Mouse (Mus musculus) B cell, adult 2 months (primary cell): ENCODE data around the gene Gm48552.
A peak's percentile ranks its signal among the peaks of the same experiment; 100 is the strongest.

Experiments
- DNase-seq, 2 experiments: peaks; one replicate each; pipeline ENCODE4 v3.0.0; 2022

The Gm48552 gene

DNA sequence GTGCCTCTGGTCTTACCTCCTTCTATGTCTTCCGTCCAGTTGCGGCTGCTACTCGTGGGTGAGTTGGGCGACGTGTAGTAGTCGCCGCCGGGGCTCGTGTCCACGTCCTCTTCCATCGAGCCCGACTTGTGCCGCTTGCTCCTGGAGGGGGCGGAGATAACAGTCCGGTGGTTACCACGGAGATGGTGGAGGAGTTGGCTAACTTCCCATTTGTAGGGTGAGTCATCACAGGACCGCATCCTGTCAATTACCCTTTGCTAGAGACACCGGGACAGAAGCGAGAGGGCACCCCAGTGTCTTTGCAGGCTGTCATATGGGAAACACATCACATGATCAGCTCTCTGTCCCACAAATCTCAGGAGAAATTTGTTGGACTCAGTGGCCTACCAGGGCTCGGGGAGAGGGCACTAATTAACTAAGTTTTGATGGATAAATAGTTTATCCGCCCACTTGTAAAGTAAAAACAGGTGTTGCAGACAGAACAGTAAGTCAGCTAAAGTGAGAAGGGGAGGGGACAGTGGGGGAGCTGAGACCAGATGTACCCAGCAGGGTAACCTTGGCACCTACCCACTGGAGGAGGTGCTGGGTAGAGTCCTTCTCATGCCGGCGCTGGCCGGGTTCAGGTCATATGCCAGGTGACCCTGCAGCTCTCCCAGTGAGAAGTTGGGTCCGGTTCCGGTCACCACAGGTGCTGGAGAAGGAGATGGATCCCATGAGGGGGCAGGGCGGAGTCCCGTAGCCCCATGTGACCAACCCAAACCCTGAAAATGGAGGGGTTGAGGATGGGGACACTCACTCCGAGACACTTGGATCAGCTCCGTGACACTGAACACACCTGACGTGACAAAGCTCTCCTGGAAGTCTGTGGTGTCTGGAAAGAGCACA, 19.0 kb downstream of the Gm48552 start:
- peak; percentile 72 to 76 for DNase-seq

DNA sequence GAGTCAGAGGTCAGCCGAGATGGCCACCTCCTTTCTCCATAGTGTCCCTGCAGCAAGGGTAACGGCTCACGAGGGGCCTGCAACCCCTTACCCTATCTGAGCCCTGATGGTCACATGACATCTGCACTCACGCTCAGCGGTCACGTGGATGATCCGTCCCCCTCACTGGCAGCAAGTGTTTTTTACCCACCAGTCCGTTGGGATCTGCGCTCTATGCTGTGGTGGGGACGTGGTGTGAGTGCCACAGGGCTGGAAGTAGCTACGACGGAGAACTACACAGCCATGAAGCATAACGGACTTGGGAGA, 19.6 kb downstream of the Gm48552 start:
- no peak for DNase-seq

DNA sequence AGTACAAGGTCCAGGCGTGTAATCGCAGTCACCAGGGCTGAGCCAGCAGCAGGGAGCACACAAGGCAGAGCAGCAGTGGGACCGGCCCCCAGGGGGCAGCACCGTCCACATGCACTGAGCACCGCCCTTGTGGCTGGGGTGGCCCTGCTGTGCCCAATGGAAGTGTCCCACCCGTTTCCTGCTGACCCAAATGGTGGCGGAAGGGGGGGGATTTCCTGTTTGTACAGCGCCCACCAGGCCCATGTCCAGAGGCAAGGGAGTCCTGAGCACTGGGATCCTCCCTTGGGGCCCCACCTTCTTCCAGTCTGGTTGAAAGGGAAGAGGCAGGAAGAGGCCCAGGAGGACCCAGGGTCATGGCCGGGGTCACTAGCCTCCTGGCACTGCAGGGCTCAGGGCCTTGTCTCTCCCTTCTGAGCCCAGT, 20.1 kb downstream of the Gm48552 start:
- DNase-seq, result peak; percentile 82 to 84

DNA sequence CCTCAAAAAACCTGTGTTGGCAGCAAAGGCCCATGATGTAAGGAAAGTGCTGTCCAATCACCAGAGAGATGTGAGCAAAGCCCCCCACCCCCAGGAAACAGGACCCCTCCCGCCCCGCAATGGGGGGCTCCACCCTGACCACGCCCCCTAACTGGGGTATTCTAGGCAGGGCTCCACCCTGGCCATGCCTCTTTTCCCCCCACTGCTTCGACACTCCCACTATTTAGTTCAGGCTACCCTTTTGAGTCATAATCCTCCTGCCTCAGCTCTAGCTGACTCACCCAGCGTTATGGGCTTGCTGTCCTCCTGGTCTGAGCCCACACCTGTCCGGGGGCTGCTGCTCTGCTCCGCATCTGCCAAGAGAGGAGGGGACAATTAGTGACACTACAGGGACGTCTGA, 20.5 kb downstream of the Gm48552 start:
- no peak for DNase-seq

DNA sequence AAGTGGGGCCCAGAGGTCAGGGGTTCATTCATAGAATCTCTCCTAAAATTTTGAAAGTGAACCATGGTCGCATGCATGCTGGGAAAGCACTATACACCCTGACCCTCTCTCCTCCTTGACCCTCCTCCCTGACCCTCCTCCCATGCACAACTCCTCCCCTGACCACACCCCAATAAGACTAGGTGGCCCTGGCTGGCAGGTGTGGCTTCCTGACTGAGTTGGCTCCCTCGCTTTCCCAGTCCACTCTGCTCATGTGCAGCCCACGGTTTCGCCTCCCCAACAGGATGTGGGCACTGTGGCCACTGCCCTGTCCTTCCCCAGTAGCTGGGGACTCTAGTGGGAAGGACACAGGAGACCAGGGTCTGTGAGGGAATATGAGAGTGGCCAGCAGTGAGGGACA, 21.5 kb downstream of the Gm48552 start:
- no peak for DNase-seq

DNA sequence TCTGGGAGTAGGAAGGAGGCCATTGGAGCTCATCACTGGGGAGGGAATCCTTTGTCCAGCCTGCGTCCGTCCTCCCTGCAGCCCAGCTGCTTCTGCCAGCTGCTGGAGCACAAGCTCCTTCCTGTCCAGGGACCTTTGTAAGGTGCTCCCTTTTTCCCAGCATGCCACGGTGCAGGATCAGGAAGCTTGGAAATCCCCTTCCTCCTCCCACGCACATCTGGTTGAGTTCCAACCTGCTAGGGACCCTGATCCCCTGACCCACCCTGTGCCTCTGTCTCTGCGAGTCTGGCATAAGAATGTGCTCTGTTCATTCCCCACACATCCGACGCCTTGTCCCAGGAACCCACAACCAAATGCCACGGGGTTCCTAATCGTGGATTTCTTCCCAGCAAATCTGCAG, 22.2 kb downstream of the Gm48552 start:
- DNase-seq, result no peak

DNA sequence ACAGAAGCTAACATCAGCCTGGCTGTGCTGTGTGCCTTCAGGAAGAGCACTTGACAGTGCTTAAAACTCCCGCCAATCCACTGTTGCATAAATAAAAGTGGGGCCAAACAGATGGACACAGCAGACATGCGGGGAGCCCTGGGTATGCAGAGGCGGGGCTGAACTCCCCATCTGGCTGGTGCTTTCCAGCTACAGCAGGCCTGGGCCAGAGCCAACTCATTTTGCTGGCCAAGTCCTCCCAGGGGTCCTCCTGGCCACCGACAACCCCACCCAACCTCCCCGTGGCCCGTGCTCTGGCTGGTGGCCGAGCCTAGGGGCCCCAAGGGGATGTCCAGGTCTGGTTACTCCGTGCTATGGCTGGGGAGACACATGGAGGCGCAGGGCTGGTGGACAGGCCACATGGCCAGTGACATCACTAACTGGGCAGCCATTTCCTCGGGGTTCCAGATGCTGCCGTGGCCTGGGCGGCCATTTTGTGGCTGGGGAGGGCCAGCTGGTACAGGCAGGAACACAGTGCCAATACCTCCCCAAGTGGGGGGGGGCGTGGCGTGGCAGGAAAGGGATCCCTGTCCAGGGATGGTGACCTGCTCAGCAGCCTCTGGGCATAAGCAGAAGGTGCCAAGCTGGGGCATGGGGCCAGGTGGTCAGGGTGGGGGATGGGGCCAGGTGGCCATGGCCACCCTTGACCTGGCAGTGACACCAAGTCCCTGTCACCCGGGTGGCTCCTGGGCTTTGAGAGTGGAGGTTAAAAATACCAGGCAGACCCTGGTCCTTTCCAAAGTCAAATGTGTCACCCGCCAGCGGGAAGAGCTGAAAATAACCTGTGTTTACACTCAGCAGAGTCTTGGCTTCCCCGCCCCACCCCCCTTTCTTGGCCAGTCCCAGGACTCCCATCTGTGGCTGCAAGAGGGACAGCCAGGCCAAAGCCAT, 22.9 kb downstream of the Gm48552 start:
- no peak for DNase-seq

DNA sequence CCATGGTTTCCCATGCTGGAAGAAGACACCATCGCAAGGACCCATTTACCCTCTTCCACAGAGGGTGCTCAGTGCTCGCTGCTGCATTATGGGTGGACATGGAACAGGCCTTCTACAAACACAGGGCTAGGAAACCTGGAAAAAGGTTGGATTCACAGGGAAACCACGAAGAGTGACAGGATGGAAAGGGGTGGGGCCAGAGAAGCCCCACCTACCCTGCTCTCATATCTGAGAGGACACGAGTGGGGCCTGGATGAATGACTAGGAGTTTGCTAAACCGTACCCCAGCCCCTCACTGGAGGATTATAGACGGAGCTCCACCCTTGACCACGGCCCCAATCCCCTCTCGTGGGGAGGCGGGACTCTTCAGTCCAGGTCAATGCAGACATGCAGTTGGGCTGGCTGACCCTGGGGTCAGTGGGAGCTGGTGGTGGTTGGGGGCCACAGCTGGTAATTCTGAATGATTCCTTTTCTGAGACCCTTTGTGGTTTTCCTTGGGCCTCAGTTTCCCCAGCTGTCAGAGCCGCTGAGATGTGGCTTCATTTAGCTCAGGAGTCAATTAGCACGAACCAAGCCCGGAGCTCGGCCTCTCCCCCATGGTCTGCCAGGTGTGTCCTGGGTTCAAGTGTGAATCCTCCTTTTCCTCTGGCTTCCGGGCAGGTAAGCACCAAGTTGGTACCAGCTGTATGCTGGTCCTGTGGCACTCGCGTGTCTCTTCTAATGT, 23.9 kb downstream of the Gm48552 start:
- DNase-seq, result no peak

DNA sequence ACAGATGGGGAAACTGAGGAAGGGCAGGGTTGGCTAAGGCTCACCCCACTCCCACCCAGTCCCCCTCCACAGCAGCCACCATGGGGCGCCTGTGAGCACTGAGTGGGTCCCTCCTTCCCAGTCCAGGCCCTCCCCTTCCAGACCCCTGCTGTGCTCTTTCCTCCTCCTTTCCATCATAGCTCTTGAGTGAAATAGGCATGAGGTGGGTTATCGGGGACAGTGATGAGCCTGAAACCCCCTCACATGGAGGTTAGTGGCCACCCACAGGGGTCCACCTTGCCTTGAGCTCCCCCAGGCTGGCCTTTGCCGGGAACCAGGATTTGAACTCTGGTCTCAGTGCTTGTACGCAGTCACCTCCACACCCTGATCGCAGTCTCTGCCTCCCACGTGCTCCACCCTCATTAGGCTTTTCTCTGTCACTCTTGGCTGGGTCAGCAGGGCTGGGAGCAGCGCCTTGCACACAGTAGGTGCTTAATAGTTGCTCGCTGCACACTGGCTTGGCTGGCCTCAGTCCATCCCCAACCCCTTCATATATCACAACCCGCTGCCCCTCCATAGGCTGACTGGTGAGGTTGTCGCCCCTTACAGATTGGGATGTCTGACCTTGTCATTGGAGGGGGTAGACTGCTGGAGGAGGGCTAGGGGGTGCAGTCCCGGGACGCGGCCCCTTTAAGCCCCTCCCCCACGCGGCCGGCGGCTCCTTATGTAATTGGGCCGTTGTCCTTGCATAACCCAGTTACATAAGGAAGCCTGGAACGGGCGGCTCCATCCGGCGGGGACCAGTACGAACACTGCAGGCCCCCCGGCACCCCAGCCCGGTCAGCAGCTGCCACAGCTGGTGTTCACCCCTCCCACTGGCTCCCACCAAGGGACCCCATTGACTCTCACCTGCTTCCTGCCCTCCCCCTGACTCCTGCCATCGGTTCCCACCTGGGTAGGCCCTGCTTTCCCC, 24.8 kb downstream of the Gm48552 start:
- DNase-seq, result no peak

DNA sequence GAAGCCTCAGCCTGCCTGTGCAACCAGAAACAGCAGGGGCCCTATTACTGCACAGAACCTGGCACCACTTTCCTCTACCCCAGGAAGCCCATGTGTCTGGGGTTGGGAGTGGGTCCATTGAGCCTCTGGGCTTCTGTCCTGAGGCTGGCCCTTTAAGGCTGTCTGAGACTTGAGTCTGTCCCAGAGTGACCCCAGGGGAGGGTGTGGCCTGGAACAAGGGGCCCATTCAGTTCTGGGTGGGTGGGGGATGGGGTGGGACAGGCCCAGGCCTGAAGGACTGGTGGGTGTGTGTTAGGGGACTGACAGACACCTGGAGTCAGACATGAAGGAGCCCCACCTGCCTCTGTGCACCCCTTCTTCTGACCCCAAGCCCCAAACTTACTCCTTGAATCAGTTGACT, 25.9 kb downstream of the Gm48552 start:
- no peak for DNase-seq

DNA sequence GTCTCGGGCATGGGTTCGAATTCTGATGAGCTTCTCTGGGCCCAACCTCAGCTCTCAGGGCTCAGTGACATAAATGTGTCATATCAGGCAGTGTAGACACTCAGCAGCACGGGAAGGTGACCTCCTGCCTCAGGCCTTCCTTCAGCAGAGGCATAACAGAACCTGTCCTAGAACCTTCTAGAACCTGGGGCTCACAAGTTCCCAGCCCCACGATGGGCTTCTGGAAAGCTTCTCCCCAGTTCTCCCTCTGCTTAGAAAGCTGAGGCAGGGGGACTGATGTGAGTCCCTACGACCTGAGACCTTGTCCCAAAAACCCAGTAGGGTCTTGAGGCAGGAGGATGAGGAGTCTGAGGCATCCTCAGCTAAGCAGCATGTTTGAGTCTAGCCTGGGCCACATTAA, 26.3 kb downstream of the Gm48552 start:
- no peak for DNase-seq

DNA sequence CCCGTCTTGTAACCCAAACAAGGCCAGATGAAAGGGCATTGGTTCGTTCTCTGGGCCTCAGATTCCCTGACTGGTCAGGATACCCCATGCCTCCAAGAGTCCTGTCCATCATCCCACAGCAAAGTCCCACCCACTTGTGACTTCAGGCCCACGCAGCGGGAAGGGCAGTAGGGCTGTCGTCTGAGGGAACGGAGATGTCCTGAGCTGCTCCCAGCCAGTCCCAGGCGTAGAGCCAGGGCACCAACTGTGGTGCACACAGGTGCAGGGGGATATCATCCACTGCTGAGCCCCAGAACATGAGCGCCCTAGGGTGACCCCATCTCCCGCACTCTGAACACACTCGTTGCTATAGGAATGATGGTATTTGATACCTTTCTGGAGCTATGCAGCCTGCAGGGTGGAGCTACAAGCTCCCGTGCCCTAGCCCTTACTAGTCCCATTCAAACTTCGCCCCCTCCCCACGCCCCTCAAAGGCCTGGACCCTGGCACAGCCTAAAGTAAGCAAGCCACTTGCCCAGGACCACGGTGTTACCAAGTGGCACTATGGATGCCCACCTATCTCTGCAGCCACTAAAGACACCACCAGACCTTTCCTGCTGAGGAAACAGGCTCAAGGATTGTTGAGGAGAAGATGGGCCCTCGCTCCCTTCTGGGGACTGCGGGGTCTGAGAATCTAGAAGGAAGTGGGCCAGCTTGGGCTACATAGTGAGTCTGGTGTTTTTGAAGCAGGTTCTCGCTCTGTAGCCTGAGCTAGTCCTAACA, 26.9 kb downstream of the Gm48552 start:
- DNase-seq, result no peak

DNA sequence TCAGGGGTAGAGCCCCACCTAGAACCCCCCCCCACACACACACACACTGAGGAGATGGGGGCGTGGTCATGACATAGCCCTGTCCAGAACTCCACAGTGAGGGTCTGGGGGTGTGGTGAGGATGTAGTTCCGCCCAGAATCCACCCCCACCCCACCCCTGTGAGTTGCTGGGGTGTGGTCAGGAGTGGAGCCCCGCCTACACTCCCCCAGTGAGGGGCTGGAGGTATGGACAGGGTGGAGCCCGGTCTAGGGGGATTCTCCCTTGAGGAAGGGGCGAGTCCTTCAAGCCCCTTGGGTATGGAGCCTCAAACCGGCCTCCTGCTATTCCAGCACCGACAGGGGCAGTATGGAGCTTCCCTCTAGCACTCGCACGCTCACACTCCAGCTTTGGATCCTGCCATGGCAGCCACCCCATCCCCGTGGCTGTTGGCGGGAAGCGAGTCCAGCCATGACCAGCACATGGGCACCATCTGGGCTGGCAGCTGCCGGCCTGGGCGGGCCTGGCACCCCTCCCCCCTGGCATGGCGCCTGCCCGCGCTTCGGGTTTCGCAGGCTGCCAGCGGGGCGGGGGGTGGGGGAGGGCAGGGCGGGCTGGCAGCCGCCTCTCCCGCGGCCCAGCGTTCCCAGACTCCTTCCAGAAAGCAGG, 27.9 kb downstream of the Gm48552 start:
- no peak for DNase-seq

DNA sequence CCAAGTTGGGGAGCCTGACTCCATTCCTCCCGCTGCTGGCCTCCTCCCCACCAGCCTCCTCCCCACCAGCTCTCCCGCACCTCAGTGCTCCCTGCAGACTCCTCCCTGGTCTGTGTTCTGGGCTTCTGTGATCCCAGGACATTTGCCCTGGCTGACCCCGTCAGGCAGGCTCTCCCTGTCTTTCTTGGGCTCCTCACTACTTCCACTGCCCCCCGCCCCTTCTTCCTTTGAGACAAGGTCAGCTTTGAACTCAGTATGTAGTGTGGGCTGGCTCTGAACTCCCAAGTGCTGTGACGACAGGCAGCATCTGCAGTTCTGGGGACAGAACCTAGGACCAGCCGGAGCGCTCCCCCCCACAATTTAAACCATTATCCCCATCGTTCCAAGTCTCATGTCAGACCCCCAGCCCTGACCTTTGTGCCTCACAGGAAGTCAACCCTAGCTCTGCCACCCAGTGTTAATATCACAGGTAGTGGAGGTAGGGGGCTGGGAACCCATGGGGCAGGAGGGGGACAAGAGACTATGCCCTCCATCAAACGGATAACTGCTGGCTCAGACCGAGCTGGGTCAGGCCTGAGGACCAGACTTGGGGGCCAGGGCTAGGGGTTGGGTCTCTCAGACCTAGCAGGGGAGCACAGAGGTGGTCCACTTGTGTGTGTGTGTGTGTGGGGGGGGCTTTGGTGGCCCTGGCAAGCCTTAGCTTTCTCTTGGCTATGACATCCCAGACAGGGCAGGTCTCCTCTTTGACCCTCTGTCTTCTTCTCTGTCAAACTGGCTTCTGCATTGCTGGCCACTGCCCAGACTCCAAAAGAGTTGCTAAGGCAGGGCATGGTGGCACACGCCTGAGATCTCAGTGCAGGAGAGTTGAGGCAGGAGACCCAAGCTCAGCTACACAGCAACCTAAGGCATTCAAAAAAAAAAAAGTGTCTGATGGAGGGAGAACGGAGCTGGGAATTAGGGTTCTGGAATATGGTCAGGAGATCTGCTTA, 28.7 kb downstream of the Gm48552 start:
- DNase-seq, result no peak

DNA sequence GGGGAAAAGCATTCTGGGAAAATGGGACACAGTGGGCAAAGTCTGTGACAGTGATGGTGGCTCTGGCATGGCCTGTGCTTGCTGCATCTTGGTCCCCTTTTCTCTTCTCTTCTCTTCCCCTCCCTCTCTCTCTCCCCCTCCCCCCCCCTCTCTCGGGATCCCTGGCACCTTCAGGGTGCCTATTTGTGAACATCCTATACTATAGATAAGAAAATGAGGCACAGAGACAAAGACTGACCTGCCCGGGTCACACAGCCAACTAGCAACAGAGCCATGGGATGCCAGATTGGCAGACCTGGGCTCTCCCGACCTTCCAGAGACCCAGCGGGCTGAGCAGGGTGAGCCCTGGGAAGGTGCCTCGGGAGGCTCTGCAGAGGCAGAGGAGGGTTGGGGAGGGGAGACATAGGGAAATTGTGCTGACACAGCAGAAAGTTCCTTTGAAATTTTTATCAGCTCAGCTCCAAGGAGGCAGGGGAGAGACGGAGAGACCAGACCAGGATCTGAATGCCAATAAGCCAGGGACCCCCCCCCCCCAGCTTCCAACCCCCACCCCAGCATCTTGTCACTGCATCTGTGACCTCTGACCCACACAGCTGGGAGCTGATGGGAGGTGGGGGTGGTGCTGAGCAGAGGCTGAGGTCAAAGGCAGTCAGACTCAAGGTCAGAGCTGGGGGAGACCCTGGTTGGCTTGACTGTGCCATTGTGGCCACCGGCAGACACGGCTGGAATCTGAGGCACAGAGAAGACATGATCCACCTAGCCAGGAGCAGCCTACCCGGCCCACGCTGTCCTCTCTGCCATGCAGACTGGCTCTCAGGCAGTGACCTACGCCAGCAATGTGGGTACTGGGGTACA, 29.6 kb downstream of the Gm48552 start:
- no peak for DNase-seq

DNA sequence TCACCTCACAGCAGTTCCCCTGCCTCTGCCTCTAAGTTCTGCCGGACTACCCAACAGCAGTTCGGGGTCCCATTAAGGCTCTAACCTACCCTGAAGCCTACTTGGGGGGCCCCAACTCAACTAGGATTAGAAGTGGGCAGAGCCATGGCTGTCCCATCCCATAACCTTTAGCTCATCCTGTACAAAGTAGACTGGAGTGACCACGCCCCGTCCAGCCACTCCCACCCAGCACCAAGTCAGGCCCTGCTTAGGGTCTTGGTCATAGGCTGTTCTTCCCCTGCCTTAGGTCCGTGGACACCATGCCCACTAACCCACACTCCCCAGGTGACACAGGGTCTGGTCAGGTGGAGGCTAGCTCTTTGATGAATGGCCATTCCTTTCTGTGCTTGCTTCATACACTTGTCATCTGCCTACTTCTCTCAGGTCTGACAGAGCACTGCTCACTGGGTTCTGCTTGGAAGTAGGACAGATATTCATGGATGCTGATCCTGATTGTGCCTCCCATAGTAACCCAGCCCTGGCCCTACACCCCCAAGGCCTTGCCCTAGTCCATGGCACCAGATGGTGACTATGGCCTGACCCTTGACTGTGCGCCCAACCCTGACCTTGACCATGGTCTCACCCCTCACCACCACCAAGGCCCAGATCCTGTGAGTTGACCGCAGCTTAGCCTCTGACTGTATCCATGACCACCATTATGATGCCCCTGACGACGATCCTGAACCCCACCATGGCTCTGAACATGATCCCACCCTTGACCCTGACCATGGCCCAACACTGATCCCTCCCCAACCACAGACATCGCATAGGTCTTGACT, 30.5 kb downstream of the Gm48552 start:
- DNase-seq, result no peak

DNA sequence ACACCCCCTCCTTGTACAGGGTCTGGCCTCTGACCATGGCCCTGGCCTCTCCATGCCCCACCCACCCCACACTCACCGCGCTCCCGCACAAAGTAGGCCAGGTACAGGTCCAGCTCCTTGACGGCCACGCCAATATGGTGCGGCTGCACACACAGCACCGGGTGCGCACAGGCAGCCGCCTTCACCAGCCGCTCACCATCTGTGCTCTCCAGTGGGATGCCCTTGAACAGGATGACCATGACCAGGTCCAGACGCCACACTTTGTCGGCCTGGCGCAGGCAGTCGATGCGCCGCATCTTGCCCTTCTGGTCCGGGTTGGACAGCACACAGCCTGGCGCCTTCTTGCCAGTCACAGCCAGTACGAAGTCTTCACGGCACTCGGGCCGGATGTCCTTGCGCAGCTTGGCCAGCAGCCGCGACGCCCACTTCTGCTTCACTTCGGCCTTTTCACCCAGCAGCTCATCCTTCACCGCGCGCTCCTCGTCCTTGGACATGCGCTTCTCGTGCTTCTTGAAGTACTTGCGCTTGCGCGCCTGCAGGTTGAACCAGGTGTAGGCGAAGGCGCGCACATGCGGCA, 31.5 kb downstream of the Gm48552 start:
- DNase-seq, result no peak
